Mouse (Mus musculus) monocyte, adult 2 months (primary cell): ENCODE results near the gene Dyx1c1.
A peak's percentile ranks its signal among the peaks of the same experiment; 100 is the strongest.

Experiments used
- DNase-seq, 2 experiments: peaks; one replicate each; pipeline ENCODE4 v3.0.0; 2022; ENCODE audit warnings: low spot score in 2 of 2, low read depth in 1 of 2

Gene Dyx1c1

GRCm38 (mm10) chr9:72958521-72959450 is at the start of gene Dyx1c1, which contains the start of gene Gm44503:
TSS of gene Dyx1c1 (plus strand) at chr9:72958785.
TSS of gene Gm44503 (plus strand) at chr9:72958852.
- peak; percentile 46 to 75 for DNase-seq

GRCm38 (mm10) chr9:72911381-72911780 is 47.2 kb upstream of the Dyx1c1 start:
- DNase-seq: no peak

GRCm38 (mm10) chr9:72913551-72913950 is 45.0 kb upstream of the Dyx1c1 start:
- no peak for DNase-seq

- DNase-seq: no peak
Observed at GRCm38 (mm10) chr9:72915728-72916127, 42.9 kb upstream of the Dyx1c1 start.

- no peak for DNase-seq
Observed at GRCm38 (mm10) chr9:72923068-72923467, 35.5 kb upstream of the Dyx1c1 start.

- no peak for DNase-seq
Observed at GRCm38 (mm10) chr9:72925021-72925934, 33.3 kb upstream of the Dyx1c1 start, which contains the start of gene Pygo1. TSS of gene Pygo1 (plus strand) at chr9:72925645.

- no peak for DNase-seq
Observed at GRCm38 (mm10) chr9:72925935-72926258, 32.7 kb upstream of the Dyx1c1 start.

- no peak for DNase-seq
Observed at GRCm38 (mm10) chr9:72931166-72931790, 27.3 kb upstream of the Dyx1c1 start.

- DNase-seq: no peak
Observed at GRCm38 (mm10) chr9:72935309-72935708, 23.3 kb upstream of the Dyx1c1 start.

- DNase-seq: no peak
Observed at GRCm38 (mm10) chr9:72936301-72936700, 22.3 kb upstream of the Dyx1c1 start.

GRCm38 (mm10) chr9:72943424-72943823 is 15.2 kb upstream of the Dyx1c1 start:
- DNase-seq: no peak

- no peak for DNase-seq
Observed at GRCm38 (mm10) chr9:72944286-72944685, 14.3 kb upstream of the Dyx1c1 start.

- DNase-seq: no peak
Observed at GRCm38 (mm10) chr9:72947010-72947409, 11.6 kb upstream of the Dyx1c1 start.

GRCm38 (mm10) chr9:72949572-72949971 is 9.0 kb upstream of the Dyx1c1 start:
- DNase-seq: no peak

- DNase-seq: no peak
Observed at GRCm38 (mm10) chr9:72954746-72955145, 3.8 kb upstream of the Dyx1c1 start.

GRCm38 (mm10) chr9:72955546-72955945 is 3.0 kb upstream of the Dyx1c1 start:
- peak in 1 of 2 experiments; percentile 30 for DNase-seq

- no peak for DNase-seq
Observed at GRCm38 (mm10) chr9:72961346-72961745, 2.8 kb downstream of the Dyx1c1 start.

- DNase-seq: no peak
Observed at GRCm38 (mm10) chr9:72961959-72962358, 3.4 kb downstream of the Dyx1c1 start.

- peak; percentile 50 to 61 for DNase-seq
Observed at GRCm38 (mm10) chr9:72968349-72969061, 9.9 kb downstream of the Dyx1c1 start.

- no peak for DNase-seq
Observed at GRCm38 (mm10) chr9:72969874-72970273, 11.3 kb downstream of the Dyx1c1 start.

GRCm38 (mm10) chr9:72972435-72972834 is 13.8 kb downstream of the Dyx1c1 start:
- no peak for DNase-seq
